In the genomic region with DNA sequence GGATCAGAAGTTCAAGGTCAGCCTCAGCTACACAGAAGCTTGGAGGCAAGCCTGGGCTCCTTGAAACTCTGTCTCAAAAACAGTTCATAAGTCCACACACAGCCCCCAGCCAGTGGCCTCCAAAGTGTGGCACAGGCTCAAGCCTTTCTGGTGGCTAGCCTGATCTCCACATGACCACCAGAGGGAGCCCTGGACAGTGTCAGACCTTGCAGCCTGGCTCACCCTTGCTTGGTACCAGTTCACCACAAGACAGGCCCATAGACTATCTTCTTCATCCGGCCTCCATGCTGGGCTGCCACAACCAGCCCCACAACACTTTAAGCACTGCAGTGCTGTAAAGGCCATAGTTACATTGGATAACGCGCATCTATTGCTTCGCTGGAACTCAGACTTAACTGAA, we compare ENCODE assay signal across 9 mouse cellular contexts.
DNase-seq lines count a peak whose midpoint lies in the region; ATAC-seq and TF ChIP-seq lines count a peak whose summit lies in the region.
"Had no signal": no experiment of that assay in that cellular context is flagged by ENCODE, and none has a peak within 500 bp of the region (broad histone marks: within the 10 kb centered on the region; RNA-seq: fewer than 3 reads in every experiment).

No protein-coding gene starts in this region.

- peak; percentile 67 to 72 for DNase-seq in B cell, adult 2 months
- peak; percentile 83 for DNase-seq in adrenal gland, postnatal 25 days
- peak; percentile 87 for DNase-seq in kidney, postnatal 14 days
- peak; percentile 48 for DNase-seq in ovary, postnatal 10 days (ENCODE audit: low spot score)
- DNase-seq in thymus, postnatal 10 days (ENCODE audit: low spot score in 2 of 2) = peak; percentile 15 to 66

- H3K27me3 ChIP-seq in heart, embryonic 13.5 days (replicated peaks) = no peaks in the 10 kb centered on the region
- peaks cover 14% of the 10 kb centered on the region for H3K27me3 ChIP-seq in liver, embryonic 12.5 days (replicated peaks)
- H3K27me3 ChIP-seq: embryonic facial prominence, embryonic 15.5 days had no signal

- H3K36me3 ChIP-seq in heart, embryonic 13.5 days = no peaks in the 10 kb centered on the region
- no peaks in the 10 kb centered on the region for H3K36me3 ChIP-seq in liver, embryonic 12.5 days
- H3K36me3 ChIP-seq: embryonic facial prominence, embryonic 15.5 days had no signal

- WGBS in heart, embryonic 13.5 days = 58% methylated on average over 4 of the region's 4 CpGs
- WGBS in liver, embryonic 12.5 days (ENCODE audit: insufficient replicate concordance) = 63% methylated on average over 4 of the region's 4 CpGs

- no peaks in the 10 kb centered on the region for H3K9me3 ChIP-seq in heart, embryonic 13.5 days
- H3K9me3 ChIP-seq in liver, embryonic 12.5 days (replicated peaks) = no peaks in the 10 kb centered on the region
- H3K9me3 ChIP-seq: embryonic facial prominence, embryonic 15.5 days had no signal

- H3K4me2 ChIP-seq in heart, embryonic 13.5 days = no peak overlapping the region
- no peak overlapping the region for H3K4me2 ChIP-seq in liver, embryonic 12.5 days
- H3K4me2 ChIP-seq: embryonic facial prominence, embryonic 15.5 days had no signal

- no peak; the same call in 1 of the 2 replicates for ATAC-seq in heart, embryonic 13.5 days (ENCODE audit: extremely low read depth, insufficient number of reproducible peaks, low FRiP score, low TSS enrichment)
- ATAC-seq in liver, embryonic 12.5 days = peak; percentile 61

- H3K4me3 ChIP-seq in embryonic fibroblast, embryonic 13.5 days (ENCODE audit: insufficient read depth, low read length) = no peak overlapping the region
- no peak overlapping the region for H3K4me3 ChIP-seq in heart, embryonic 13.5 days
- no peak overlapping the region for H3K4me3 ChIP-seq in liver, embryonic 12.5 days
- H3K4me3 ChIP-seq: embryonic facial prominence, embryonic 15.5 days had no signal

- no peaks in the 10 kb centered on the region for H3K4me1 ChIP-seq in embryonic fibroblast, embryonic 13.5 days (ENCODE audit: control insufficient read depth, insufficient read depth, low read length)
- H3K4me1 ChIP-seq in heart, embryonic 13.5 days = peaks cover 84% of the 10 kb centered on the region
- H3K4me1 ChIP-seq in liver, embryonic 12.5 days = peaks cover 21% of the 10 kb centered on the region

- H3K27ac ChIP-seq in embryonic fibroblast, embryonic 13.5 days (ENCODE audit: insufficient read depth, low read length) = no peak overlapping the region
- H3K27ac ChIP-seq in heart, embryonic 13.5 days (replicated peaks) = peak overlapping the region; percentile 88
- no peak overlapping the region for H3K27ac ChIP-seq in liver, embryonic 12.5 days
- H3K27ac ChIP-seq: embryonic facial prominence, embryonic 15.5 days had no signal

- peak; percentile 93 for TF ChIP-seq CTCF in embryonic fibroblast, embryonic 13.5 days (IDR thresholded peaks at IDR 0.05; ENCODE audit: borderline replicate concordance, insufficient read depth, low read length)

- peak overlapping the region; percentile 57; the same call in 1 of the 2 replicates for H3K9ac ChIP-seq in heart, embryonic 13.5 days
- H3K9ac ChIP-seq in liver, embryonic 12.5 days = no peak overlapping the region
- H3K9ac ChIP-seq: embryonic facial prominence, embryonic 15.5 days had no signal

- no peak for TF ChIP-seq POLR2A in embryonic fibroblast, embryonic 13.5 days (IDR thresholded peaks at IDR 0.05; ENCODE audit: low read depth, low read length)
